Mouse (Mus musculus) mammary gland, adult 2 months (tissue): ENCODE data around the gene Hist2h2ac. TPM values are rescaled to one million over a fixed set of nuclear protein-coding genes. Genes with fewer than 3 reads are reported as not detected.

Experiments
- polyA plus RNA-seq: library from polyadenylated mRNA; depleted of rRNA; stranded (reverse); fragments of >200 nt; gene quantifications from 2 replicates; pipeline ENCODE4 v1.2.3, GENCODE M21; 2012; ENCODE audit warnings: low replicate concordance; rRNA removed

The Hist2h2ac gene
- 2.5 and 23.4 TPM in 2 replicates for polyA plus RNA-seq

GRCm38 (mm10) chr3:96220765-96221639 lies at the start of gene Hist2h2ac, which contains the start of gene Hist2h2be:
Gene Hist2h2ac, minus strand, starts transcription at chr3:96220880.
Gene Hist2h2be, plus strand, starts transcription at chr3:96221119.

GRCm38 (mm10) chr3:96269511-96270474 lies 49.1 kb upstream of the Hist2h2ac start, which contains the start of gene Hist2h2bb:
Gene Hist2h2bb, plus strand, starts transcription at chr3:96269752.

GRCm38 (mm10) chr3:96268051-96268775 lies 47.5 kb upstream of the Hist2h2ac start, which contains the start of gene Hist2h3b:
Gene Hist2h3b, plus strand, starts transcription at chr3:96268654.

GRCm38 (mm10) chr3:96262979-96263550 lies 42.4 kb upstream of the Hist2h2ac start, which contains the start of gene Hist2h4:
Gene Hist2h4, minus strand, starts transcription at chr3:96263311.

GRCm38 (mm10) chr3:96246427-96246856 lies 25.8 kb upstream of the Hist2h2ac start, which contains the start of gene Hist2h3c1:
Gene Hist2h3c1, plus strand, starts transcription at chr3:96246685.

GRCm38 (mm10) chr3:96245003-96245886 lies 24.6 kb upstream of the Hist2h2ac start, which contains the start of gene Hist2h2aa1:
Gene Hist2h2aa1, plus strand, starts transcription at chr3:96245497.

GRCm38 (mm10) chr3:96239949-96240798 lies 19.5 kb upstream of the Hist2h2ac start, which contains the start of gene Hist2h2aa2:
Gene Hist2h2aa2, minus strand, starts transcription at chr3:96240276.

GRCm38 (mm10) chr3:96238954-96239793 lies 18.5 kb upstream of the Hist2h2ac start, which contains the start of gene Hist2h3c2:
Gene Hist2h3c2, minus strand, starts transcription at chr3:96239127.

GRCm38 (mm10) chr3:96219661-96220130 lies 984 bp downstream of the Hist2h2ac start, which contains the start of the genes Bola1 and Hist2h2ab:
Gene Bola1, minus strand, starts transcription at chr3:96219709.
Gene Hist2h2ab, plus strand, starts transcription at chr3:96219865.

GRCm38 (mm10) chr3:96180727-96181477 lies 39.8 kb downstream of the Hist2h2ac start, which contains the start of gene Sv2a:
Gene Sv2a, plus strand, starts transcription at chr3:96181151.

GRCm38 (mm10) chr3:96172197-96173178 lies 48.2 kb downstream of the Hist2h2ac start, which contains the start of gene Sf3b4:
Gene Sf3b4, plus strand, starts transcription at chr3:96172332.

